In the genomic region with DNA sequence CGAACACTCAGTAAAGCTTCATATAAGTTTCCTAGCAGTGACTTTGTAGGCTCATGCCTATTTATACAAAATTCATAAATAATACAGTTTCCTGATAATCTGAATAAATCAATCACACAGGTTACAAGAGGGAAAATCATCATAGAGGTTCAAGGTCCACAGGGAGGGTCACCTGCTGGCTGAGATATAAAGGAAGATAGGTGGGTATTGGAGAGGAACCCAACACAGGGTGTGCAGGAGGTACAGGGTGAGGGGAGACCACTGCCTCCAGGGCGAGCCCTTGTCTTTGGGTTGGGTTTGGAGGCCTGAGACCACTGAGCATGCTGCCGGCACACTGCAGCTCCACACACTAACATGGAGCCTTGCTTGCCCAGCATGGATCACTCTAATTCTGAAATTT, we compare ENCODE assay signal across 32 mouse cellular contexts. TPM values are rescaled to one million over a fixed set of nuclear protein-coding genes. Genes with fewer than 3 reads are reported as not detected.
"Had no signal": no experiment of that assay in that cellular context is flagged by ENCODE, and none has a peak within 500 bp of the region (broad histone marks: within the 10 kb centered on the region; RNA-seq: fewer than 3 reads in every experiment).

No protein-coding gene starts in this region.

- H3K9me3 ChIP-seq: heart, embryonic 12.5 days; heart, embryonic 15.5 days; kidney, embryonic 15.5 days; limb, embryonic 13.5 days; limb, embryonic 15.5 days; liver, embryonic 12.5 days had no signal

- ATAC-seq: forebrain, postnatal 0 days; hindbrain, embryonic 16.5 days; inflammation-experienced regulatory T-cells, adult 6 months; liver, embryonic 12.5 days had no signal

- H3K9ac ChIP-seq: forebrain, postnatal 0 days; heart, embryonic 12.5 days; heart, embryonic 15.5 days; hindbrain, embryonic 14.5 days; kidney, embryonic 15.5 days; limb, embryonic 13.5 days; limb, embryonic 15.5 days; liver, embryonic 12.5 days had no signal

- H3K27me3 ChIP-seq: heart, embryonic 12.5 days; heart, embryonic 15.5 days; kidney, embryonic 15.5 days; limb, embryonic 13.5 days; limb, embryonic 15.5 days; liver, embryonic 12.5 days had no signal

- H3K4me1 ChIP-seq: heart, embryonic 15.5 days; kidney, embryonic 15.5 days; limb, embryonic 13.5 days; limb, embryonic 15.5 days; liver, embryonic 12.5 days had no signal

- H3K27ac ChIP-seq: heart, adult 2 months; hindbrain, embryonic 14.5 days; kidney, embryonic 15.5 days; kidney, postnatal 0 days; limb, embryonic 13.5 days; limb, embryonic 15.5 days; liver, embryonic 12.5 days had no signal

- H3K4me2 ChIP-seq: heart, embryonic 12.5 days; heart, embryonic 15.5 days; hindbrain, embryonic 14.5 days; kidney, embryonic 15.5 days; limb, embryonic 13.5 days; limb, embryonic 15.5 days; liver, embryonic 12.5 days had no signal

- H3K4me3 ChIP-seq: heart, adult 2 months; heart, embryonic 12.5 days; heart, embryonic 15.5 days; kidney, embryonic 15.5 days; limb, embryonic 13.5 days; limb, embryonic 15.5 days; liver, embryonic 12.5 days had no signal

- DNase-seq: forebrain, postnatal 0 days; gastrocnemius, postnatal 14 days; gastrocnemius, postnatal 36 days; heart, adult 11 months; heart, adult 2 months; heart, postnatal 14 days; heart, postnatal 36 days; kidney, adult 11 months; kidney, adult 2 months; kidney, adult 9 months; kidney, postnatal 14 days; kidney, postnatal 36 days; left cerebral cortex, postnatal 4 days had no signal

RNA-seq across cellular contexts. Expression of gene Slc38a8, which starts 29.9 kb away (rescaled TPM):
- total RNA-seq: forebrain, postnatal 0 days; gastrocnemius, adult 18-20 months; gastrocnemius, adult 8-10 months; gastrocnemius, postnatal 14 days; gastrocnemius, postnatal 36 days; heart, adult 2 months; heart, postnatal 14 days; heart, postnatal 36 days; hematopoietic stem cell, adult 5-6 weeks; layer of hippocampus, postnatal 36 days; left cerebral cortex, postnatal 4 days; liver, adult 2 months had no signal
- polyA plus RNA-seq: heart, adult 2 months; heart, embryonic 12.5 days; heart, embryonic 15.5 days; heart, postnatal 0 days; hindbrain, embryonic 11.5 days; hindbrain, embryonic 14.5 days; hindbrain, embryonic 16.5 days; inflammation-experienced regulatory T-cells, adult 6 months; kidney, adult 2 months; kidney, embryonic 15.5 days; kidney, postnatal 0 days; limb, embryonic 11.5 days; limb, embryonic 15.5 days; liver, adult 2 months; liver, embryonic 12.5 days had no signal

RNA-seq across cellular contexts. Expression of gene Dnaaf1, which starts 43.6 kb away (rescaled TPM):
- total RNA-seq: forebrain, postnatal 0 days; gastrocnemius, adult 18-20 months; gastrocnemius, adult 8-10 months; gastrocnemius, postnatal 14 days; gastrocnemius, postnatal 36 days; heart, adult 2 months; heart, postnatal 36 days; hematopoietic stem cell, adult 5-6 weeks; left cerebral cortex, postnatal 10 days; liver, adult 2 months had no signal
- polyA plus RNA-seq: inflammation-experienced regulatory T-cells, adult 6 months; liver, adult 2 months had no signal
